Mouse (Mus musculus): ENCODE results near the gene Ankrd55.

DNA sequence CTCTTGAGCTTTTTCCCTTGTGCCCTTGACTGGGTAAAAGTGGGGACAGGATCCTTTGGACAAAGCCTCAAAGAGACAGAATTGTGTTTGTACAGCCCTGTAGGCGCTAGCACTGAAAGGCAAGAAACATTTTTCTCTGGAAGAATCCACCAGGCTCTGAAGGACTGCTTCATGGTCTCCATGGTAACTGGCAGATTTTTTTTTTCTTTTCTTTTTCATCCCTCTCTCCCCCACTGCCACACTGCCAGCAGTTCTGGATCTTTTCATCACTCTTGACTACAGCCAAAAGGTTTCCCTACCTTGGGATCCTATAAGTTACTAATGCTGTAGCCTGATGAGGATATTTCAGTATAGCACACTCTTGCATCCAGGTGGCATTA is 43.4 kb downstream of the Ankrd55 start:
- no peak for TF ChIP-seq CTCF (IDR thresholded peaks at IDR 0.05; ENCODE audit: low read depth, low read length)
- TF ChIP-seq POLR2A (IDR thresholded peaks at IDR 0.05; ENCODE audit: extremely low read depth, insufficient read depth, low read length), result no peak
